Mouse (Mus musculus) neural tube, embryonic 10.5 days (tissue): ENCODE measurements around the gene Magi2.

ENCODE experiments used
- DNase-seq: peaks from one replicate; pipeline ENCODE4 v3.0.0-alpha.2; 2017; ENCODE audit warnings: low spot score; ENCODE audit errors: extremely low spot score

The Magi2 gene

DNA sequence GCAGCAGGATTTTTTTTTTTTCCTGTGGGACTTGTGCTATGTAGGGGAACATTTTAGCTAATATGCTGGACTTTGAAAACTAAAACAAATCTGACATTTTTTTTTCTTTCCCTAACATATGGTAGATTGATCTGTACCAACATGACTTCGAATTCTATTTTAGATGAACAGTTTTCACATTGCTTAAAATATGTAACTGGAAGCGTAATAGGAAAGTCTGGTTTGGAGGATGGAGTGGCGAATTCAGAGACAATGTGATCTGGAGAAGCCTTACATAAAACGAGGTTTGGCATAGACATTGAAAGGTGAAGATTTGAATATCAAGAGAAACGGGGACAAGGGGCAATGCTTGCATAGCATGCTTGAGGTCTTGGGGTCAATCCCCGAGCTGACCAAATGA lies 519.1 kb downstream of the Magi2 start:
- DNase-seq, result no peak

DNA sequence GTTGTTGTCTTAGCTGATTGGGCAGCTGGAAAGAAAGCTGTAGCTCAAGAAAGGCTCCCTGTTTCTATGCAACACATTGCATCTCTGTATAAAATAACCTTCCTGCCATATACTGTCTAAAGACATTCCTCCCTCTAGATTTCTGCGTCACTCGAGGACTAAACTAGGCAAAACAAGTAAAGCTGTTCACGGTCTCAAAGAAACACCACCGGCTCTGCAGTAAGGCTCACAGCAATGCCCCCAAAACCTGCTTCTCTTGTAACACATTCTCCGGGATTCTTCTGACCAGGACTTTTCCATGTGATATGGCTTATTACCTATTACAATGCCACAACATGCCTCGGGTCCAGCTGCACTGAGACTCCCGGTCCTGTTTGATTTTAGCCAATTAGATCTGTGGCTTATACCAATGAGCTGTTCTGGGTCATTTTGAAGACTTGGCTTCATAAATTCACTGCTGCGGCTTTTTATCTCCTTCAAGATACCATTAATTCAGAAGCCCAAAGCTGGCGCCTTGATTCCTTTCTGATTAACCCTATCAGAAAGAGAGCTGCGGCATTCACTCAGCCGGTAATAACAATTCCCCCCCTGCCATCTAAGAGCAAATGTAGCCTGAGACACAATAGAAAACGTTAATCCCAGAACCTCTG lies 520.2 kb downstream of the Magi2 start:
- no peak for DNase-seq

DNA sequence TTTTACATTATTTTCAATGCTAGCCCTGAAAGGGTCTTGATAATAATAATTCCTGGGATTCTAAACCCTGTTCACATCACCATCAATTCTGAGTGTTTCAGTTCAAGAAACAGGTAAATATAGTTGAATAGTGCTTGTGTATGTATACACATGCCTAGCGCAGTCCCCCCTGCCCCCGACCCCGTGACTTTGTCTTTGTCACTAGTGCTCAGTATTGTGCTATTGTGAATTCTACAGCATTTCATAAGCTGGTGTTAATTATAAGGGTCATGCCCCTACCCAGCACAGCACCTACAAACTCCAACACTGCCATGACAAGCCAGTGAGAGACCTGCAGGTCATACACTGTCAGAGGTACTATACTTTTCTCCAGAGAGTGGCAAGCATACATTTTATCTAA lies 520.8 kb downstream of the Magi2 start:
- no peak for DNase-seq

DNA sequence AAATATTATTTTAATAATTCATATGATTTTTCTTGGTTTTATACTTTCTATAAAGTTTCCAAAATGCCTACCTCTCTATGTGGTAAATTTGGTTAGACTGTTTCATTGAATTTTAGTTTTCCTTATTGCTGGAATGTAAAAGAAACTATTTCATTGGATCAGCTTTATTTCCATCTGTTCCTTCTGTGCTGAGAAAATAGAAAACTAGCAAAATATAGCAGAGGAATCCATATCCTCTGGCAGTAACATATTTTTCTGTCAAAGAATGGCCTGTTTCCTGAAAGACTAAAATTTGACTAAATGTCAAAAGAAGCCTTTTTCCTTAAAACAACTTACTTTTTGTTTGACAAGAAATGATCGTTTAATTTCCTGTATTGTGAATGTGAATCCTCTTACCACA lies 552.4 kb downstream of the Magi2 start:
- DNase-seq, result no peak

DNA sequence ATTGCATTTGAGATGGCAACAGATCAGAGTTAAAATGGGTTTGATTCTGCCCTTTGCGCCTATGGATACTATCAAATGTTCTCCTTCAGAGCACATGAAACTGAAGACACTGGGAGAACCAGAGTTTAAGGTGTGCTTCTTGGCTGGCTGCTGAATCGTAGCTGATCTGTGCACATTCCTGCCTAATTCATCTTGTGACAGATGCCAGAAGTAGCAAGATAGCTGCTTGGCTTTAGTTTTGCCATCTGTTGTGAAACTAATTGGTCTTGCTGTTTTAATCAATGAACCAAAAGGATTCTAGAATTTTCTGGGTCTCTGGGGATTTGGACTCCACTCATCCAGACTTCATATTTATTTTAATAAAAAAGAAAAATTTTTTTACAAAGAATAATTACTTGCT lies 553.2 kb downstream of the Magi2 start:
- DNase-seq, result no peak

DNA sequence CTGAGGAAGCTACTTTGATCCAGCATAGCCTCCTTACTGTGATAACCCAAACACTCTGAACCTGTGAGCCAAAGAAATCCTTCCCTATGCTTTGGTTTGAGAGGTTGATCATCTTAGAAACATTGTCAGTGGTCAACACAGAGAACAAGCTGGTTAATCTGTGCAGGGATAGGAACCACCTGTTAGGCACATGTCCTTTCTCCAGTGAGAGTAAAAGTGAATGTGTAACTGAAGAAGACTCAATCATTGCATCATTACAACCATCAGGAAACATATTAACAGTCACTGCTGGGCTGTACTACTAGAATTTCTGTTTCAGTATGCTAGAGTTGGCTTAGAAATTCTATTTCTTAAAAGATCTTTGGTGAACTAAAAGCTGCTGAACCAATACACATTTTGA lies 558.5 kb downstream of the Magi2 start:
- no peak for DNase-seq

DNA sequence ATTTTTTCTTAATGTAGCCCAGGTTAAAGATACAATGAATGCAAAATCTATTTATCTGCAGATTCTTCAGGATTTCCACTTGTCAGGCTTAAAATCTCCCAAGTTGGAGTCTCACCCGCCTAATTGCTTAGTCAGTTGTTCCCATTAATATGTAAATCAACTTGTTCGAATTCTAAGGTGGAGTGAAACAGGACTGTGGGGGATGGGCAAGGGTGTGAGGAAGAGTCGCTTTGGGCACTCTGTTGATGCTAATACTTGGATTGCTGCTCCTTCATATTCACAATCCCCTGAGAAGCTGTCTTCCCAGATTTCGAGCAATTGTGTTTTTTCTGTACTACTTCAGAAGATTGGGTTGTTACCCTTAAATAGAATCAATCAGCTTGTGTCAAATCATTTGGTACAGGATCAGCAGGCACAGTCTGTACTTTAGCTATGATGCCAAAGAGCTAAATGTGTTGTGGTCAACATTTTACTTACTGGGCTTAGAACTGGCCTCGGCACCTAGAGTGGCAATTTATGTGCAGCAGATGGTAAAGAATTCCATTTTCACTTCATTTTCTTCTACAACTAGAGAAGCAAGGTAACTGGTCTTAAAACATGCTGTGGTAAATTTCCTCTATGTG lies 560.8 kb downstream of the Magi2 start:
- no peak for DNase-seq

DNA sequence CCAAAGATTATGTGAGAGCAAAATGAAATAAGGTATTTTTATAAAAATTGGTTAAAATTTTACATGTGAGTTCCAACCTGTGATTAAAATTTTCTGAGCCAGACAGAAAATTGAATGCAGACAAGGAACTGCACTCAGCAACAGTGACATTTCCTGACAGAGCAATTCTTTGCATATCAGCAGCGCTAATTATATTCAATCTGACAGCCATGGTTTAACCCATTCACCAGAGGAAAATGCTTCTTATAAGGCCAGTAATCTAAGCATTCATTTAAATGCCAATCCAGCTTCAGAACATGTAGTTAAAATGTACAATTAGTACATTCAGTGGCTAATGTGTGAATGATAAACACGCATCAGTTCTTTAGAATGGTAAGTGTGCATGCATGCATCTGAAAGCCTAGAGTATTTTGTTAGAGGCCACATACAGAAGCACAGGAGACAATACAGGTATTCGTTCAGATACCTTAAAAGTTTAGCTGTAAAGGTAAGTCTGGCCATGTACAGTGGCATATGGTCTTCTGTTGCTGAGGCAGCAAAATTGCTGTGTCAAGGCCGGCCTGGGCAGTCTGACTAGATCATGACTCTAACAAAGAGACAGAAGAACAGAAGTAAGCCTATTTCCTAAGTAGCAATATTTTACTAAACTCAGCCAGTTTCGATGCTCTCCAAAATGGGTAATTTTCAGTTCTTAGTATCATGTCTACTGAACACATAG lies 576.4 kb downstream of the Magi2 start:
- no peak for DNase-seq

DNA sequence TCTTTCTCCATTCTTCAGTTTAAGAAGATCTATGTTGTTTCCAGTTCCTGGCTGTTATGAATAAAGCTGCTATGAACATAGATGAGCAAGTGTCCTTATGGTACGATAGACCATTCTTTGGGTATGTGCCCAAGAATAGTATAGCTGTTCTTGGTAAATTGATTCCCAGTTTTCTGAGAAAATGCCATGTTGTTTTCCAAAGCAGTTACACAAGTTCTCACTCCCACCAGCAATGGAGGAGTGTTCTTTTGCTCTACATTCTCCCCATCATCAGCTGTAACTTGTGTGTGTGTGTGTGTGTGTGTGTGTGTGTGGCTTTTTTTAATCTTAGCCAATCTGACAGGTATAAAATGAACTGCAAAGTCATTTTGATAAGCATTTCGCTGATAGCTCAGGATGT lies 595.7 kb downstream of the Magi2 start:
- DNase-seq, result no peak

DNA sequence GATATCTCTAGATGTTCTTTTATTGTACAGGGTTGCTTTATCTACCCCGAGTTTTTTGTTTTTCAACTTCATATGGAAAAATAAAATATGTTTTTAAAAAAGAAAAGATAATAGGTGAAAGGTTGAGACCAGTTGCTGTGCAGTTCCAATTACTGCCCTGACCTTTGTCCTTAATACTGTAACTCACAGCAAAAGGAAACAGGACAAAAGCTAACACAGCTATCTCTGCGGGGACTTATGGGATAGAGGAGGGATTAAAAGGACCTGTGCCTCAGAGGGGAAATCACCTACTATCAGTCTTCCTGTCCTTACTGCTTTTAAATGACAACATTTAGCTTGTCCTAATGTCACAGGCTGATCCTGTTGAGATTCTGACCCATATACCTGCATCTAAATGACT lies 599.1 kb downstream of the Magi2 start:
- no peak for DNase-seq

DNA sequence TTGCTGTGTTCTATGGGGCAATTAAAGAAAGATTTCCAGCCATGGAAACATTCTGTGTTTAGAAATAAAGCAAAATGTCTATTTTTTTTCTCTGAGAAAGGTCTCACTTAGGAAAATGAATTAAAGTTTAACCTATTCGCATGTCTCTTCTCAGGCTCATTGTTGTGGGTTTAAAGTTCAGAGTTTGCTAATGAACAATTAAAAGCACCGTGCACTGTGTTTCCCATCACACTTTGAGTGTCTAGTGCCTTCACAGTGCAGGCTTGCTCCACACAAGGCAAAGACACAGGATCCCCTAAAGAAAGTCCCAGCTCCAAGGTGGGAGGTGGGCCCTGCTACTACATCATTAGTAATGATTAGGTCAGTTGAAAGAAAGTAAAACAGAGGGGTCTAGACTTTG lies 602.5 kb downstream of the Magi2 start:
- no peak for DNase-seq

DNA sequence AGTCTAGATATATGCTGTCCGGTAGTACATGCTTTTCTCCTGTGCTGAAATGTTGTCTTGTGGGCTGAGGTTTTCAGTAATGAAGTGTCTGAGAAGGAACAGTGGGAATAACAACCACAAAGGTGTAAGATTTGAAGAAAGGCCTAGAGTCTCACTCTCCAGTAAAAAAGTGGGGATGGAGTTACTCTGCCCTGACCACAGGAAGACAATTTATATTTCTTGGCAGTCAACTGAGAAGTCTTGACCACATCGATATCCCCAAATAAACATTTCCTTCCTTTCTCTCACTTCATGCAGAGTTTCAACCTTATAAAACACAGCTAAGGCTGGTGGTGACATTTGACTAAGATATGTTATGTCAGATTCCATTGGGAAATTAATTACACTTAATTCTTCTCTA lies 636.0 kb downstream of the Magi2 start:
- no peak for DNase-seq

DNA sequence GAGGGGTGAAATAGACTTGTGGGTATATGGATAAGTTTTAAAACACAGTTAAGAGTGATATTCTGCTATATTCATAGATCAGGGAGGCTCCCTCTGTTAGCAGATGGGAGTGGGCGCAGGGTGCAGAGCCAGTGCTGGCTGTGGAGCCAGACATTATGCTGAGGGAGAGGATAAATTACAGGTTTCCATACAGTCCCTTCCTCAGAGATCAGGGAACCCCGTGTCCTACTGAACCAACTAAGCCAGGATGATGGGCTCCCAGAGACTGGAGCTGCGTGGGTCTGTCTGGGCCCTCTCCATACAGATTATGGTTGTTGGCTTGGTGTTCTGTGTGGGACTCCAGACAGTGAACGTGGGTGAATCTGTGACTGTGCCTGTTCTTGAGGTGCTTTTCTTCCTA lies 643.6 kb downstream of the Magi2 start:
- DNase-seq, result no peak

DNA sequence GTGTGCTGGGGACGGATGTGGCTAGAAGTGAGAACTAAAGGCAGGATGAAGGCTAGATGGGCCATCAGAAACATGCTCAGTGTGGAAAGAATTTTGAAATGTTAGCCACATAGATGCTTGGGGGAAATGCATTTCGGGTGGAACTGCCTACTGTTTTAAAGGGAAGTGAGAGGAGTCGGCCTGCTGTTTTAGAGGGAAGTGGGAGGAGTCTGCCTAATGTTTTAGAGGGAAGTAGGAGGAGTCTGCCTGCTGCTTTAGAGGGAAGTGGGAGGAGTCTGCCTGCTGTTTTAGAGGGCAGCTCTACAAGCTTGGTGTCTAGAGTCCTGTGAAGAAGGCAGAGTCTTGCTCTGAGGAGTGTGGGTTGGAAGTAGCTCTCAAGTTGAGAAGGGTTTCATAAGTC lies 664.9 kb downstream of the Magi2 start:
- no peak for DNase-seq

DNA sequence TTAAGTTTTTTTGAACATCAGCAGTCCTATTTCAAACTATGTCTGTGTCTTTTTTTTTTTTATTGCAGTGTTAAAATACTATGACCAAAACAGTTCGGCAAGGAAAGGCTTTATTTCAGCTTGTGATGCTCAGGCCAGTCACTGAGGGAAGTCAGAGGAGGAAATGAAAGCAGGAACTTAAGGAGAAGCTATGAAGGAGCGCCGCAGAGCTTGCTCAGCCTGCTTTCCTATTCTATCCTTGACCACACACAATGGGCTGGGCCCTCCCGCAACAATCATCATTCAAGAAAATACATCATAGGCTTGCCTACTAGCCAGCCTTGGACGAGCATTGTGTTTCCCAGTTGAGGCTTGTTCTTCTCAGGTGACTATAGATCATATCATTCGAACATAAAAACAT lies 669.1 kb downstream of the Magi2 start:
- no peak for DNase-seq

DNA sequence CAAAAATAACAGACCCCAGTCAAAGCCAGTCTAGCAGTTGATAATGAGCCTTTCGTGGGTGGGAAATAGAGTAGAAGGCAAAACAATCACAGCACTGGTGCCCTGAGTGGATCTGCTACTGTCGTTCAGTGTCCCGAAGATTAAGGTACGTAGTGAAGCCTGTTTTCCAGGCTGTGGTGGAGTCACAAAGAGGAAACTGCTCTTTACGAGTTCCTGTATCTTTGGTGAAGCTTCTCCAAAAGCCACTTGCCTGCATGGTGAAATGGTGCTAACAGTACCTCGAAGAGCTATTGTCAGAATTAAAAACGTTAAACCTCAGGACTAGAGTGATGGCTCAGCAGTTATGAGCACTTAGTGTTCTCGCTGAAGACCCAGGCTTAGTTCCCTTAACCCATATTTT lies 674.8 kb downstream of the Magi2 start:
- DNase-seq, result no peak

DNA sequence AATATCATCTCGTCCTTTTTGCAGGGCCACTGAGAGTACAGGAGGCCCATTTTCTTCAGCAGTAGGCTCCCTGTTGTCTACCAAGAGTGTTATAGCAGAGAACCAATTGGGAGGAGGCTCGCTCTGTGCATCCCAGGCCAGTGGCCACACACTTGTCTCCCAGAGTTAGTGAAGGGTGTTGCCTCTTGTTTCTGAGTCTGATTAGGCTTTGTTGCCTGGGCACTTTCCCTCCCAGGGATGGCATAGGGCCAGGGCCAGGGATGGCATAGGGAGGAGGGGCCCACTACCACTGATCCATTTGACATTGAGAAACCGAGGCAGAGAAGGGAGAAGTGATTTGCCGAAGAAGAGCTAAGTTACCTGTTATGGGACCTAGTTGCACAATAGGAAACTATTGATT lies 679.8 kb downstream of the Magi2 start:
- DNase-seq, result no peak

DNA sequence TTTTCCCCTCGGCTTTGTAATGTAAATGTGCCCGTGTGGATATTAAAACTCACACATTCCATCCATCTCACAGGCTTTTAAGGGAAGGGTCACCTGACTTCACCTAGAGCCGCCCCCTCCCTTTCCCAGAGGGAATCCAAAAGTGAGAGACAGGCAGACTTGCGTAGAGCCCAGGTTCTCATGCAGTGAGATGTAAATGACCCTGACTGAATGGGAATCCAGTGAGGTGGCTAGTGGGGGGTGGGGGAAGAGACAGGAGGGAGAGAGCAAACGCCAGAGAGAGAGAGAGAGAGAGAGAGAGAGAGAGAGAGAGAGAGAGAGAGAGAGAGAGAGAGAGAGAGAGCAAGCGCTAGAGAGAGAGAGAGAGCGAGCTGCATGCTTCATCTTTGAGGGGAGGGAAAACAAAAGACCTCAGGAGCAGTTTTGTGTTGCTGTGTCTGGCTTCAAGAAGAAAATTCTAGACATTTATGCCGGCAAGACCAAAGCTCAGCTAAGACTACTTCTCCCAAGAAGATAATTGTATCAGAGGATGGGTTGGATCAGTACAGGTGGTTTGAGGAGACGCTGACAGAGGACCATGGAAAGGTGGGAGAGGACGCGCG lies 680.6 kb downstream of the Magi2 start:
- peak; percentile 30 for DNase-seq

DNA sequence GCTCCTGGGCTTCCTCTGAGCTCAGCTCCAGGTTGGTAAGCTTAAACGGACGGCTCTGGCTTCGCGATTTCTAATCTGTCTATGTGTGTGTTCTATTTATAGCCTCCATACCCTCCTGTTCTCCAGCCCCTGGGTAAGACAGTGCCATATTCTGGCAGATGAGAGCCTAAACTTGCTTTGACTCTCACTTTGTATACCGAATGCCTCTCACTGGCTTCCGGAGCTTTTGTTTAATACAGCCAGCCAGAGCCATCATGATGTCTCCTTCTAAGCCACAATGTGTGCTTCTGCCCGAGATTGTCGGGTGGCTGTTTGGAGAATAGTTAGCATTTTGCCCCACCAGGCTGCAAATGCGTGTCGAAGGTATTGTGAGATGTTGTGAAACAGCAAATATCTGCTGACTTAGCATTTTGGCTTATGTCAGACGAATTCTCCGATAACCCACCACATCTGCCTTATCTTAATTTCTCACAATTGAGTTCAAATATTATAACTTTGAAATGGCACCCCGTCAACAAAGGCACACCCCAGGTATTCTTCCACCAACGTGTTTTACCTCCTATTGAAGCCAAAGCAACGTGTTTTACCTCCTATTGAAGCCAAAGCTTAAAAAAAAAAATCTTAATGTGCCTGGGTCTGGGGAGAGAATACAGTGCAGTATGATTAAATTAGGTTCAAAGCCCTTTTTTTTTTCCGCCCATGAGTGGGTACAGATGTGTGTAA lies 681.3 kb downstream of the Magi2 start:
- DNase-seq, result peak; percentile 43

DNA sequence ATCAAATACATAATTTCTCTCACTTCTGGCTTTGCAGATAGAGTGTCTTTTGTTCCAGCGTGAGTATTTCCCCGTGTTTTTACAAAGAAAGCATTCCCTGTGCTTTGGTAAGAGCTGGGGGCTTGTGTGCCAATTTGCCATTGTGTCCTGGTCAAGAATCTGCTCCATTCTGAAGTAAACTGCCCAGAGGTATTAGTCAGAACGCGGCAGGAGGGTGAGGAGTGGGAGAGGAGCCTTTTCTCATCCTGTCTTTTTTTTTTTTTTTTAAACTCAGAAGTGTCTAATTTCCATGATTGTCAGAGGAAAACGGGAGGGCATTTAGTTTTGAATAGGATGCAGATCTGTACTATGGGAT lies 681.8 kb downstream of the Magi2 start:
- DNase-seq, result no peak

DNA sequence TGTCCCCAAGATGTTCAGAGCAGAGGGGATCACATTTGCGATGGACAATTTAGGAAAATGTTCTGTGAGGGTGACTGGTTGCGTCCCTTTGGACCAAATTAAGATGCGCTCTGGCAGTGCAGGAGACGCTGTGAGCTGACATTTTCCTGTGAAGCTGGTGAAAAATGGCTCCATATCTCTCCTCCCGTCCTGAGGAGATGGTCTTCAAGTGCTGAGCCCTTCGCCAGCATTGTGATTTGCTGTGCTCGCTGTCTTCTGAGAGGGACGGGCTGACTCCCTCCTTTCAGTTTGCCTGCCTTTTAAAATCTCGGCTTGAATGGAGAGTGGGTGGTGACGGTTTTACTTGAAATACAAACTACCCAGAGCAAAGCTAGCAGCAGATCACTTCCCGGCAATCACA lies 682.2 kb downstream of the Magi2 start:
- peak; percentile 26 for DNase-seq

DNA sequence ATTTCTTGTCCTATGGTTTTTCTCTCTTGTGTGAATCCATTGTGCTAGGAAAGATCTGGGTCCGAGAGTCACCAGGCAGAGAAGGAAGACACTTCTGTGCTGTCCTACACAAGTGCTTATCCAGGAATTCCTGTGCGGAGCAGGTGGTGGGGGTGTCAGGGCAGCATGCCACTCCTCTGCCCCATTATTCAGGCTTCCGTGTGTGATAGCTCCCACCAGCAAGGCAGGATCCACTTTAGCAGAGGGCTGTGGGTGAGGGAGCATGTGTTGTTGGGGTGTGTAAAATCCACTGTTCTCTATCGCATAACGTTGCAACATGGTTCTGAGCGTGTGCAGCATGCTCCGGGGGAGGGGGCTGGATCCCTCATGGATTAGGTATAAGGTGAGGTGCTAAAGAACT lies 682.8 kb downstream of the Magi2 start:
- DNase-seq, result peak; percentile 13
